Mouse (Mus musculus) embryonic facial prominence, embryonic 11.5 days (tissue): ENCODE results near the gene Tmem145. TPM values are rescaled to one million over a fixed set of nuclear protein-coding genes. Genes with fewer than 3 reads are reported as not detected.
"Not testable (repeated sequence)": the region's sequence is repeated elsewhere in the genome, so short reads cannot be mapped to it uniquely, and the experiment has no call there.

Experiments
- ATAC-seq: fragments of 200-750 bp; cut with Nextera tagmentation; replicated peaks from 2 replicates; pipeline ENCODE4 v1.8.0; 2017; ENCODE audit warnings: low read depth; ENCODE audit not compliant: insufficient number of reproducible peaks, low FRiP score, low TSS enrichment
- DNase-seq: peaks from one replicate; pipeline ENCODE4 v3.0.0-alpha.2; 2015; ENCODE audit warnings: low spot score
- H3K27ac ChIP-seq: fragments of 300-500 bp; sonication (generic); replicated peaks from 2 replicates; pipeline ENCODE4 v1.5.1; 2014; ENCODE audit warnings: mild to moderate bottlenecking, low read depth, low read length, control low read depth
- H3K27me3 ChIP-seq: fragments of 300-500 bp; sonication (generic); 2 replicates; pipeline ENCODE4 v1.6.1; 2014; ENCODE audit warnings: mild to moderate bottlenecking, low read length, moderate library complexity, mixed read lengths; ENCODE audit not compliant: control insufficient read depth, insufficient read depth
- H3K36me3 ChIP-seq: fragments of 300-500 bp; sonication (generic); replicated peaks from 2 replicates; pipeline ENCODE4 v1.6.1; 2014; ENCODE audit warnings: low read depth, mild to moderate bottlenecking, low read length, moderate library complexity, mixed read lengths; ENCODE audit not compliant: control insufficient read depth, insufficient read depth
- H3K4me1 ChIP-seq: fragments of 300-500 bp; sonication (generic); 2 replicates; pipeline ENCODE4 v1.6.1; 2014; ENCODE audit warnings: low read length, mixed read lengths; ENCODE audit not compliant: control insufficient read depth, insufficient read depth
- H3K4me2 ChIP-seq: fragments of 300-500 bp; sonication (generic); 2 replicates; pipeline ENCODE4 v1.6.1; 2014; ENCODE audit warnings: low read depth, mild to moderate bottlenecking, control low read depth, low read length, moderate library complexity
- H3K4me3 ChIP-seq: fragments of 300-500 bp; sonication (generic); 2 replicates; pipeline ENCODE4 v1.5.1; 2014; ENCODE audit warnings: low read depth, low read length, control low read depth
- H3K9ac ChIP-seq: fragments of 300-500 bp; sonication (generic); replicated peaks from 2 replicates; pipeline ENCODE4 v1.6.1; 2014; ENCODE audit warnings: mild to moderate bottlenecking, control low read depth, low read length
- H3K9me3 ChIP-seq: fragments of 300-500 bp; sonication (generic); replicated peaks from 2 replicates; pipeline ENCODE4 v1.6.1; 2016; ENCODE audit warnings: mild to moderate bottlenecking, low read length, inconsistent platforms, mixed read lengths; ENCODE audit not compliant: control insufficient read depth
- WGBS: fragments of 180-500 bp; shearing (Covaris S2); extraction: QIAGEN DNeasy Blood & Tissue Kit; methylation state at CpG from one replicate; pipeline ENCODE4 v1.1.7; 2014; 5-methylcytosine and 5-hydroxymethylcytosine counted together
- polyA plus RNA-seq: library from polyadenylated mRNA; unstranded; fragments of >200 nt; fragmentation: Nextera tagmentation; extraction: Ambion mirVana; gene quantifications from 2 replicates; pipeline ENCODE4 v1.2.1, GENCODE M21; 2014

Gene Tmem145
- polyA plus RNA-seq, 1 experiment from 2014 or later, result 0.91 TPM

- peaks cover 14% of the 10 kb centered on the region for H3K27me3 ChIP-seq
- WGBS, result 2% methylated on average over 51 of the region's 51 CpGs
Observed at GRCm38 (mm10) chr7:25314606-25315305, 8.8 kb downstream of the Tmem145 start.

GRCm38 (mm10) chr7:25315306-25316041 is 9.6 kb downstream of the Tmem145 start:
- ATAC-seq (no peak), DNase-seq (peak; percentile 17)
- Histone ChIP-seq H3K36me3 (no peaks in the 10 kb centered on the region), H3K4me1 (peaks cover 8% of the 10 kb centered on the region), H3K4me2 (peak overlapping the region; percentile 81), H3K9me3 (no peaks in the 10 kb centered on the region), H3K4me3 (peak overlapping the region; percentile 36), H3K27ac (no peak overlapping the region), H3K9ac (peak overlapping the region; percentile 59), H3K27me3 (peaks cover 14% of the 10 kb centered on the region)
- WGBS, result under 1% methylated on average over 48 of the region's 69 CpGs

More at GRCm38 (mm10) chr7:25314606-25315305, 8.8 kb downstream of the Tmem145 start:
- H3K27ac ChIP-seq, result no peak overlapping the region
- H3K4me3 ChIP-seq, result peak overlapping the region; percentile 36
- ATAC-seq (no peak), DNase-seq (peak; percentile 3)
- H3K36me3 ChIP-seq, result no peaks in the 10 kb centered on the region
- no peaks in the 10 kb centered on the region for H3K9me3 ChIP-seq
- H3K4me1 ChIP-seq, result peaks cover 8% of the 10 kb centered on the region
- H3K9ac ChIP-seq, result no peak overlapping the region; the same call in 1 of the 2 replicates
- H3K4me2 ChIP-seq, result peak overlapping the region; percentile 81

- H3K9ac ChIP-seq, result peak within 1 kb of the TSS; percentile 79
Observed at GRCm38 (mm10) chr7:25316532-25317445, 10.9 kb downstream of the Tmem145 start, which contains the start of gene Megf8. Gene Megf8 (plus strand): TSS chr7:25317164.

GRCm38 (mm10) chr7:25317446-25317999 is 11.6 kb downstream of the Tmem145 start:
- Histone ChIP-seq H3K27me3 (peaks cover 14% of the 10 kb centered on the region), H3K4me1 (peaks cover 8% of the 10 kb centered on the region), H3K4me2 (peak overlapping the region; percentile 96), H3K4me3 (peak overlapping the region; percentile 50), H3K36me3 (no peaks in the 10 kb centered on the region), H3K9me3 (no peaks in the 10 kb centered on the region), H3K27ac (peak overlapping the region; percentile 60), H3K9ac (peak overlapping the region; percentile 79)
- DNase-seq, result peak; percentile 26
- ATAC-seq, result no peak
- 18% methylated on average over 21 of the region's 21 CpGs for WGBS

More at GRCm38 (mm10) chr7:25316532-25317445, 10.9 kb downstream of the Tmem145 start, which contains the start of gene Megf8:
- Histone ChIP-seq H3K9me3 (no peaks in the 10 kb centered on the region), H3K4me3 (peak within 1 kb of the TSS; percentile 50), H3K4me1 (peaks cover 8% of the 10 kb centered on the region), H3K27ac (peak within 1 kb of the TSS; percentile 60), H3K27me3 (peaks cover 14% of the 10 kb centered on the region), H3K4me2 (peak within 1 kb of the TSS; percentile 96), H3K36me3 (no peaks in the 10 kb centered on the region)
- peak; percentile 100 for DNase-seq
- under 1% methylated on average over 52 of the region's 52 CpGs for WGBS
- ATAC-seq, result peak; percentile 99

- Histone ChIP-seq H3K4me2 (no peak overlapping the region; the same call in 1 of the 2 replicates), H3K4me1 (no peaks in the 10 kb centered on the region; the same call in 1 of the 2 replicates), H3K9me3 (no peaks in the 10 kb centered on the region), H3K27ac (peak overlapping the region; percentile 87), H3K27me3 (no peaks in the 10 kb centered on the region), H3K36me3 (no peaks in the 10 kb centered on the region), H3K9ac (no peak overlapping the region), H3K4me3 (no peak overlapping the region; the same call in 1 of the 2 replicates)
- WGBS, result 0% methylated on average over 6 of the region's 6 CpGs
- DNase-seq (peak; percentile 94), ATAC-seq (peak; percentile 83)
Observed at GRCm38 (mm10) chr7:25322058-25322484, 16.2 kb downstream of the Tmem145 start.

GRCm38 (mm10) chr7:25323219-25323618 is 17.3 kb downstream of the Tmem145 start:
- no peak overlapping the region for H3K27ac ChIP-seq
- no peaks in the 10 kb centered on the region for H3K4me1 ChIP-seq
- 85% methylated on average over 2 of the region's 2 CpGs for WGBS
- no peaks in the 10 kb centered on the region for H3K9me3 ChIP-seq
- H3K27me3 ChIP-seq, result no peaks in the 10 kb centered on the region
- ATAC-seq, result no peak
- no peaks in the 10 kb centered on the region for H3K36me3 ChIP-seq
- H3K4me3 ChIP-seq, result no peak overlapping the region
- no peak overlapping the region for H3K9ac ChIP-seq
- no peak for DNase-seq
- H3K4me2 ChIP-seq, result no peak overlapping the region

- WGBS, result 94% methylated on average over 5 of the region's 6 CpGs
- H3K27me3 ChIP-seq, result not testable (repeated sequence)
Observed at GRCm38 (mm10) chr7:25325431-25325830, 19.5 kb downstream of the Tmem145 start.

More at GRCm38 (mm10) chr7:25325431-25325830, 19.5 kb downstream of the Tmem145 start:
- not testable (repeated sequence) for DNase-seq, H3K9ac ChIP-seq, ATAC-seq, H3K9me3 ChIP-seq, H3K4me3 ChIP-seq, H3K36me3 ChIP-seq, H3K27ac ChIP-seq, H3K4me1 ChIP-seq, H3K4me2 ChIP-seq
